Mouse (Mus musculus): ENCODE measurements around the gene Snx7. TPM values are rescaled to one million over a fixed set of nuclear protein-coding genes. Genes with fewer than 3 reads are reported as not detected.

Gene Snx7
- total and polyA plus RNA-seq, 3 experiments, result not detected

DNA sequence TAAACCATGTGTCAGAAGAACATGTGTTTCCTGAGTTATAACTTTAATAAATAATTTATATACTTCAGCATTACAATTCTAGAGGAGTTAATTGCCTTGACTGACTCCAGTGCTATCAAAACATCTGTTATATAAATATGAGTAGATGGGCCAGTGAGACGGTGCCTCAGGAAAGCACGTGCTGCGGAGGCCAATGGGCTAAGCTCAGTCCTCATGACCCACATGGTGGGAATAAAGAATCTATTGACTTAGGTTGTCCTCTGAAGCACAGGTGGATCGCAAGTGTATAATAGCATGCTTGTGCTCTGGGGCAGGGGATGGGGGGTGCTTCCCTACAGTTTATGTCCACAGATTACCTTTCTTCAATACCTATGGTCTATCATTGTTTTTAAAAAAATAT, 56.6 kb downstream of the Snx7 start:
- no peaks in the 10 kb centered on the region for H3K79me2 ChIP-seq (replicated peaks; ENCODE audit: control insufficient read depth, extremely low read depth, insufficient read depth, poor library complexity, severe bottlenecking)
- in situ Hi-C loops (cut with MboI; ENCODE audit: low pct_ligation_motif_present, low pct_unique_long_range_greater_than_20kb, low sequenced_read_pairs), result no loop called here
- dilution Hi-C loops (cut with MboI; ENCODE audit: extremely low pct_ligation_motif_present, extremely low pct_unique_long_range_greater_than_20kb, low sequenced_read_pairs), result no loop called here
- DNase-seq (ENCODE audit: extremely low read depth), result no peak
- H3K27ac ChIP-seq (ENCODE audit: insufficient read depth, low read depth), result no peak overlapping the region
- H3K4me2 ChIP-seq (ENCODE audit: insufficient read depth, low read depth, poor library complexity, severe bottlenecking), result no peak overlapping the region
- no peaks in the 10 kb centered on the region for H3K36me3 ChIP-seq (replicated peaks in 1 of 2; ENCODE audit: control insufficient read depth in 1 of 2, insufficient read depth in 1 of 2, low read length in 1 of 2)
- TF ChIP-seq EP300 (IDR thresholded peaks at IDR 0.05; ENCODE audit: low read length) (no peak), ZKSCAN1 (IDR thresholded peaks at IDR 0.05; ENCODE audit: borderline replicate concordance, low read depth, low read length) (no peak), MYC (IDR thresholded peaks at IDR 0.05; ENCODE audit: low read depth, low read length) (no peak), ELF1 (IDR thresholded peaks at IDR 0.05; ENCODE audit: low read depth, low read length) (no peak), IRF4 (IDR thresholded peaks at IDR 0.05; ENCODE audit: low read depth, low read length) (no peak), ETS1 (conservative IDR thresholded peaks at IDR 0.05; ENCODE audit: low read depth, low read length) (no peak), CHD2 (IDR thresholded peaks at IDR 0.05; ENCODE audit: low read length) (no peak), USF1 (IDR thresholded peaks at IDR 0.05; ENCODE audit: low read depth, low read length) (no peak), CTCF (conservative IDR thresholded peaks at IDR 0.05 in 1 of 2, IDR thresholded peaks at IDR 0.05 in 1 of 2; ENCODE audit: low read depth in 2 of 2, low read length in 2 of 2) (no peak), NRF1 (IDR thresholded peaks at IDR 0.05; ENCODE audit: low read depth, low read length) (no peak), TBP (conservative IDR thresholded peaks at IDR 0.05; ENCODE audit: low read depth, low read length) (no peak), MEF2A (IDR thresholded peaks at IDR 0.05; ENCODE audit: borderline replicate concordance, low read depth, low read length) (no peak), E2F4 (IDR thresholded peaks at IDR 0.05; ENCODE audit: insufficient replicate concordance, low read depth, low read length) (no peak), JUND (conservative IDR thresholded peaks at IDR 0.05; ENCODE audit: low read depth, low read length) (no peak), MAX (IDR thresholded peaks at IDR 0.05; ENCODE audit: low read length) (no peak), TCF12 (IDR thresholded peaks at IDR 0.05; ENCODE audit: low read depth, low read length) (no peak), UBTF (IDR thresholded peaks at IDR 0.05; ENCODE audit: low read depth, low read length) (no peak), NELFE (IDR thresholded peaks at IDR 0.05; ENCODE audit: low read depth, low read length) (no peak)
- H3K9me3 ChIP-seq (replicated peaks; ENCODE audit: low read length), result no peaks in the 10 kb centered on the region
- H3K4me1 ChIP-seq (ENCODE audit: control insufficient read depth in 1 of 2, insufficient read depth in 2 of 2), result no peaks in the 10 kb centered on the region
- no peak overlapping the region for H3K9ac ChIP-seq (ENCODE audit: insufficient read depth, low read depth)
- H3K4me3 ChIP-seq (replicated peaks in 1 of 3; ENCODE audit: low read depth in 2 of 3, low read length in 2 of 3, poor library complexity in 1 of 3), result no peak overlapping the region
- no peaks in the 10 kb centered on the region for H3K27me3 ChIP-seq (replicated peaks)

DNA sequence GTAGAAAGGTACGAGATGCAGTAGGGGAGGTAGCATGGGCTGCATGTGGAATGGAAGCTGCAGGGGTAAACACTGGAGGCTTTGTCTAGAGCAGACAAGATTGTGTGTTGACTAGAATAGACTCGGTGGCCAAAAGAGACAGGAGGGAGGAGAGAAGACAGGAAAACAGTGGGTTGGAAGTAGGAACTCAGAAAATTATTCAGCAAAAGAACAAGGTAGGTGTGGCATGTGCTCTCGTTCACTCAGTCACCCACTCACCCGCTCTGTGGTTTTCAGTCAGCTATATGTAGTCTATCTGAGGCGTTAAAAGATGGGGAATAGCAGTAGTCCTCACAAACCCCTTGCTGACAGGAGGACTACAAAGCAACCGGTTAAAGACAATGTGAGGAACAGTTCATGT, 63.0 kb downstream of the Snx7 start:
- in situ Hi-C loops (cut with MboI; ENCODE audit: low pct_ligation_motif_present, low pct_unique_long_range_greater_than_20kb, low sequenced_read_pairs), result no loop called here
- Histone ChIP-seq H3K9ac (ENCODE audit: insufficient read depth, low read depth) (no peak overlapping the region), H3K79me2 (replicated peaks; ENCODE audit: control insufficient read depth, extremely low read depth, insufficient read depth, poor library complexity, severe bottlenecking) (no peaks in the 10 kb centered on the region), H3K36me3 (replicated peaks in 1 of 2; ENCODE audit: control insufficient read depth in 1 of 2, insufficient read depth in 1 of 2, low read length in 1 of 2) (no peaks in the 10 kb centered on the region), H3K4me1 (ENCODE audit: control insufficient read depth in 1 of 2, insufficient read depth in 2 of 2) (no peaks in the 10 kb centered on the region), H3K4me2 (ENCODE audit: insufficient read depth, low read depth, poor library complexity, severe bottlenecking) (no peak overlapping the region), H3K4me3 (replicated peaks in 1 of 3; ENCODE audit: low read depth in 2 of 3, low read length in 2 of 3, poor library complexity in 1 of 3) (no peak overlapping the region), H3K27ac (ENCODE audit: insufficient read depth, low read depth) (no peak overlapping the region), H3K9me3 (replicated peaks; ENCODE audit: low read length) (no peaks in the 10 kb centered on the region), H3K27me3 (replicated peaks) (no peaks in the 10 kb centered on the region)
- DNase-seq (ENCODE audit: extremely low read depth), result no peak
- dilution Hi-C loops (cut with MboI; ENCODE audit: extremely low pct_ligation_motif_present, extremely low pct_unique_long_range_greater_than_20kb, low sequenced_read_pairs), result no loop called here
- TF ChIP-seq MAFK (IDR thresholded peaks at IDR 0.05; ENCODE audit: insufficient replicate concordance, low read length) (no peak), CHD1 (IDR thresholded peaks at IDR 0.05; ENCODE audit: low read depth, low read length) (no peak)
